8 mouse cellular contexts compared by ENCODE assay signal in genomic region chr1:94034984-94035743, GRCm38 (mm10). TPM values are rescaled to one million over a fixed set of nuclear protein-coding genes. Genes with fewer than 3 reads are reported as not detected.
DNase-seq lines count a peak whose midpoint lies in the region; ATAC-seq lines count a peak whose summit lies in the region.

No protein-coding gene starts in this region.

- peaks cover 4% of the 10 kb centered on the region; the same call in 1 of the 2 replicates for H3K4me1 ChIP-seq in intestine, embryonic 15.5 days (replicated peaks)

- 2% methylated on average over 25 of the region's 25 CpGs for WGBS in intestine, embryonic 15.5 days

- H3K4me3 ChIP-seq in intestine, embryonic 15.5 days (replicated peaks): peak overlapping the region; percentile 43

- peak overlapping the region; percentile 76 for H3K27ac ChIP-seq in intestine, embryonic 15.5 days

- no peaks in the 10 kb centered on the region for H3K9me3 ChIP-seq in intestine, embryonic 15.5 days

- peak; percentile 90 for ATAC-seq in intestine, embryonic 15.5 days
- ATAC-seq in megakaryocyte-erythroid progenitor cell, adult 5-6 weeks (replicated peaks; ENCODE audit: low FRiP score, low TSS enrichment, poor library complexity, severe bottlenecking): peak; percentile 91

- peak overlapping the region; percentile 40 for H3K9ac ChIP-seq in intestine, embryonic 15.5 days

- H3K27me3 ChIP-seq in intestine, embryonic 15.5 days (replicated peaks): no peaks in the 10 kb centered on the region

- peak overlapping the region; percentile 93 for H3K4me2 ChIP-seq in intestine, embryonic 15.5 days (replicated peaks)

- DNase-seq in adrenal gland, adult 2 months: peak; percentile 95
- DNase-seq in embryo, embryonic 11.5 days (ENCODE audit: low read depth, low spot score): peak; percentile 61
- DNase-seq in gastrocnemius, postnatal 36 days: peak; percentile 79 to 81
- peak; percentile 88 for DNase-seq in left cerebral cortex, postnatal 14 days (ENCODE audit: low spot score in 2 of 2)
- DNase-seq in right cerebral cortex, postnatal 14 days: peak; percentile 86
- peak; percentile 50 for DNase-seq in urinary bladder, postnatal 25 days (ENCODE audit: low spot score)

- no peaks in the 10 kb centered on the region for H3K36me3 ChIP-seq in intestine, embryonic 15.5 days

- intact Hi-C loops in gastrocnemius, postnatal 36 days (cut with DNase I): loop anchor here (5.0 kb wide), 1 partner anchor 42 kb away; no protein-coding TSS in a partner anchor
- intact Hi-C loops in left cerebral cortex, postnatal 14 days (cut with DNase I): loop anchor here (2.0 kb wide), 1 partner anchor 44 kb away; no protein-coding TSS in a partner anchor

RNA-seq across cellular contexts. Expression of gene Neu4, which starts 14.9 kb away (rescaled TPM):
- total RNA-seq in adrenal gland, adult 2 months (2021): not detected
- not detected in 2 replicates for polyA plus RNA-seq in adrenal gland, adult 2 months (2012; rRNA removed)
- not detected for total RNA-seq in gastrocnemius, postnatal 36 days (2021)
- polyA plus RNA-seq in intestine, embryonic 15.5 days (2015; fragmentation: Nextera tagmentation; extraction: Ambion mirVana): not detected in 2 replicates
- total RNA-seq in left cerebral cortex, postnatal 14 days (2021): 10 to 100 TPM; 12.8 to 13.4 TPM
- total RNA-seq in megakaryocyte-erythroid progenitor cell, adult 5-6 weeks (2014; fragmentation: Nextera tagmentation): not detected in 2 replicates
- not detected in 2 replicates for total RNA-seq in megakaryocyte-erythroid progenitor cell, adult 5-6 weeks (2017)

RNA-seq across cellular contexts. Expression of gene Pdcd1, which starts 17.2 kb away (rescaled TPM):
- total RNA-seq in adrenal gland, adult 2 months (2021): under 1 TPM in 1 of 2 experiments, not detected in 1; 0.14 TPM
- 0.11 and 0.17 TPM in 2 replicates for polyA plus RNA-seq in adrenal gland, adult 2 months (2012; rRNA removed)
- not detected for total RNA-seq in gastrocnemius, postnatal 36 days (2021)
- polyA plus RNA-seq in intestine, embryonic 15.5 days (2015; fragmentation: Nextera tagmentation; extraction: Ambion mirVana): 0.57 and 0.72 TPM in 2 replicates
- not detected for total RNA-seq in left cerebral cortex, postnatal 14 days (2021)
- total RNA-seq in megakaryocyte-erythroid progenitor cell, adult 5-6 weeks (2014; fragmentation: Nextera tagmentation): 0.94 and 3.9 TPM in 2 replicates
- 0.19 and 0.65 TPM in 2 replicates for total RNA-seq in megakaryocyte-erythroid progenitor cell, adult 5-6 weeks (2017)

RNA-seq across cellular contexts. Expression of gene Gal3st2c, which starts 44.9 kb away (rescaled TPM):
- under 1 TPM; 0.09 to 0.17 TPM for total RNA-seq in adrenal gland, adult 2 months (2021)
- 0.01 TPM in 1 of 2 replicates, not detected in the other for polyA plus RNA-seq in adrenal gland, adult 2 months (2012; rRNA removed)
- under 1 TPM in 1 of 2 experiments, not detected in 1; 0.05 TPM for total RNA-seq in gastrocnemius, postnatal 36 days (2021)
- 0.03 and 0.04 TPM in 2 replicates for polyA plus RNA-seq in intestine, embryonic 15.5 days (2015; fragmentation: Nextera tagmentation; extraction: Ambion mirVana)
- total RNA-seq in left cerebral cortex, postnatal 14 days (2021): under 1 TPM in 1 of 2 experiments, not detected in 1; 0.04 TPM
- total RNA-seq in megakaryocyte-erythroid progenitor cell, adult 5-6 weeks (2014; fragmentation: Nextera tagmentation): not detected in 2 replicates
- total RNA-seq in megakaryocyte-erythroid progenitor cell, adult 5-6 weeks (2017): not detected in 2 replicates

Comparison
In these comparisons a context has a peak if more than half of its experiments do, and no peak if none do; other contexts are left out.
1. Peak in every context shown above with its lines: DNase-seq, ATAC-seq, H3K4me3 ChIP-seq and H3K27ac ChIP-seq.
2. RNA of gene Neu4, which starts 14.9 kb away (total RNA-seq): 12.8 to 13.4 TPM in left cerebral cortex, postnatal 14 days; not detected in adrenal gland, adult 2 months, not detected in gastrocnemius, postnatal 36 days and not detected in megakaryocyte-erythroid progenitor cell, adult 5-6 weeks; every median in the first group is over 10 times any median in the second.